ENCODE assay signal across 20 mouse cellular contexts in the genomic region with DNA sequence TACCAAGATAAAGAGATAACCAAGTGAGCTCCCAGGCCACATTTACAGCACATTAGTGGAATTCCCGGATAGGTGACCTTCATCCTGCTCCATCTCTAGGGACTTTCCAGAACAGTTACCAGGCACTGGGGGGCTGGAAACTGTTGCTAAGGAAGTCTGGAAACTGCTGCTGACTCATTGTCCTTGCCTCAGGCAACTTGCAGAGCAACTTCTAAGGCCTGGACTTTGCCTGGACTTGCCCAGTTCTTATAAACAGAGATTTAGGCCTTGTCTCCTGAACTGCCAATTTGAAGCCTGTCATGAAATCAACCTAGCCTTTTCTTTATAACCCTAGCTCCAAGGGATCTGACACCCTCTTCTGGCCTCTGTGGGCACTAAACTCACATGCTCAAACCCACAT.
DNase-seq lines count a peak whose midpoint lies in the region; TF ChIP-seq lines count a peak whose summit lies in the region.
"Had no signal": no experiment of that assay in that cellular context is flagged by ENCODE, and none has a peak within 500 bp of the region (broad histone marks: within the 10 kb centered on the region; RNA-seq: fewer than 3 reads in every experiment).

No protein-coding gene starts in this region.

- intact Hi-C loops in left cerebral cortex, postnatal 4 days (cut with DNase I): no loop called here
- intact Hi-C loops in left cerebral cortex, postnatal 25 days (cut with DNase I): no loop called here

- H3K4me3 ChIP-seq in bone marrow macrophage, adult 2 months (ENCODE audit: insufficient read depth, low read length): no peak overlapping the region
- no peak overlapping the region for H3K4me3 ChIP-seq in lung, adult 2 months (replicated peaks; ENCODE audit: extremely low read depth, low read depth, low read length)
- H3K4me3 ChIP-seq: gastrocnemius, adult 2 months; heart, embryonic 10.5 days; limb, embryonic 10.5 days; midbrain, embryonic 13.5 days; myocyte had no signal

- no peak for TF ChIP-seq POLR2A in bone marrow macrophage, adult 2 months (IDR thresholded peaks at IDR 0.05; ENCODE audit: borderline replicate concordance, low read depth, low read length)
- TF ChIP-seq POLR2A in lung, adult 2 months (IDR thresholded peaks at IDR 0.05; ENCODE audit: borderline replicate concordance, extremely low read depth, low read depth, low read length): no peak

- TF ChIP-seq CTCF in bone marrow macrophage, adult 2 months (IDR thresholded peaks at IDR 0.05; ENCODE audit: low read depth, low read length): no peak
- TF ChIP-seq CTCF in lung, adult 2 months (IDR thresholded peaks at IDR 0.05; ENCODE audit: insufficient read depth, low read length): no peak

- peak; percentile 9 for DNase-seq in embryo, embryonic 10 days (ENCODE audit: low spot score)
- no peak for DNase-seq in embryo, embryonic 11 days
- peak; percentile 61 for DNase-seq in 3134 (ENCODE audit: extremely low read depth, insufficient read length, low spot score)
- peak; percentile 58 for DNase-seq in MN1 (ENCODE audit: low spot score)
- no peak for DNase-seq in left cerebral cortex, postnatal 4 days
- no peak for DNase-seq in left cerebral cortex, postnatal 25 days (ENCODE audit: low spot score in 2 of 2)
- DNase-seq in lung, adult 2 months: no peak
- DNase-seq: adrenal gland, postnatal 25 days; cerebellum, adult 11-12 months; cerebellum, postnatal 14 days; gastrocnemius, adult 2 months; kidney, adult 9 months; kidney, postnatal 25 days; liver, postnatal 0 days; lung, postnatal 14 days had no signal

- H3K4me1 ChIP-seq in bone marrow macrophage, adult 2 months (ENCODE audit: control insufficient read depth, insufficient read depth, low read length): no peaks in the 10 kb centered on the region; the same call in 1 of the 2 replicates
- H3K4me1 ChIP-seq in lung, adult 2 months (ENCODE audit: control insufficient read depth, insufficient read depth, low read length): no peaks in the 10 kb centered on the region
- H3K4me1 ChIP-seq: limb, embryonic 10.5 days; midbrain, embryonic 13.5 days had no signal

- H3K27ac ChIP-seq in bone marrow macrophage, adult 2 months (ENCODE audit: insufficient read depth, low read depth, low read length): peak overlapping the region; percentile 23; the same call in 1 of the 2 replicates
- H3K27ac ChIP-seq: gastrocnemius, adult 2 months; heart, embryonic 10.5 days; limb, embryonic 10.5 days; midbrain, embryonic 13.5 days had no signal

- 66% methylated on average over 1 of the region's 1 CpGs for WGBS in lung, adult 2 months

Comparison
In these comparisons a context has a peak if more than half of its experiments do, and no peak if none do; other contexts are left out.
1. DNase-seq: peak in embryo, embryonic 10 days (single experiment), 3134 (single experiment) and MN1 (single experiment); none in embryo, embryonic 11 days (single experiment), left cerebral cortex, postnatal 4 days (single experiment), left cerebral cortex, postnatal 25 days (0 of 2) and lung, adult 2 months (single experiment).